Mouse (Mus musculus): Measurements from ENCODE around the gene Vdr. TPM values are rescaled to one million over a fixed set of nuclear protein-coding genes. Genes with fewer than 3 reads are reported as not detected.
A peak's percentile ranks its signal among the peaks of the same experiment; 100 is the strongest.

The Vdr gene
- total and polyA plus RNA-seq, 3 experiments: 1.1 to 2.3 (median 2.0) TPM

GRCm38 (mm10) chr15:97842058-97842457 lies 68.4 kb downstream of the Vdr start:
- Histone ChIP-seq H3K79me2 (replicated peaks; ENCODE audit: control insufficient read depth, insufficient read depth, low read length) (no peaks in the 10 kb centered on the region), H3K9ac (ENCODE audit: low read depth, low read length) (no peak overlapping the region), H3K27ac (no peak overlapping the region), H3K4me3 (no peak overlapping the region), H3K4me1 (ENCODE audit: control insufficient read depth, insufficient read depth, low read length) (peaks cover 30% of the 10 kb centered on the region), H3K36me3 (ENCODE audit: control insufficient read depth, insufficient read depth, low read length) (peaks cover 4% of the 10 kb centered on the region), H3K27me3 (ENCODE audit: control insufficient read depth, insufficient read depth, low read length) (no peaks in the 10 kb centered on the region)
- no peak for DNase-seq
- TF ChIP-seq CTCF (IDR thresholded peaks at IDR 0.05): no peak
- no peak for TF ChIP-seq POLR2A (IDR thresholded peaks at IDR 0.05; ENCODE audit: insufficient read depth, low read depth, low read length)
- TF ChIP-seq EP300 (IDR thresholded peaks at IDR 0.05; ENCODE audit: insufficient read depth, low read depth, low read length): no peak
- WGBS: 90% methylated on average over 6 of the region's 6 CpGs
- intact Hi-C loops (cut with DNase I): no loop called here

GRCm38 (mm10) chr15:97841383-97841782 lies 69.0 kb downstream of the Vdr start:
- no peaks in the 10 kb centered on the region for H3K79me2 ChIP-seq (replicated peaks; ENCODE audit: control insufficient read depth, insufficient read depth, low read length)
- 91% methylated on average over 6 of the region's 6 CpGs for WGBS
- H3K27ac ChIP-seq: no peak overlapping the region
- no peaks in the 10 kb centered on the region for H3K27me3 ChIP-seq (ENCODE audit: control insufficient read depth, insufficient read depth, low read length)
- DNase-seq: no peak
- TF ChIP-seq EP300 (IDR thresholded peaks at IDR 0.05; ENCODE audit: insufficient read depth, low read depth, low read length) (no peak), POLR2A (IDR thresholded peaks at IDR 0.05; ENCODE audit: insufficient read depth, low read depth, low read length) (no peak), CTCF (IDR thresholded peaks at IDR 0.05) (no peak)
- peaks cover 4% of the 10 kb centered on the region for H3K36me3 ChIP-seq (ENCODE audit: control insufficient read depth, insufficient read depth, low read length)
- H3K4me3 ChIP-seq: no peak overlapping the region
- H3K9ac ChIP-seq (ENCODE audit: low read depth, low read length): no peak overlapping the region
- intact Hi-C loops (cut with DNase I): loop anchor here (2.0 kb wide), 1 partner anchor 31 kb away; no protein-coding TSS in a partner anchor
- H3K4me1 ChIP-seq (ENCODE audit: control insufficient read depth, insufficient read depth, low read length): peaks cover 34% of the 10 kb centered on the region

- Histone ChIP-seq H3K36me3 (ENCODE audit: control insufficient read depth, insufficient read depth, low read length) (peaks cover 4% of the 10 kb centered on the region), H3K27me3 (ENCODE audit: control insufficient read depth, insufficient read depth, low read length) (no peaks in the 10 kb centered on the region), H3K9ac (ENCODE audit: low read depth, low read length) (no peak overlapping the region), H3K79me2 (replicated peaks; ENCODE audit: control insufficient read depth, insufficient read depth, low read length) (no peaks in the 10 kb centered on the region), H3K4me3 (no peak overlapping the region), H3K27ac (peak overlapping the region; percentile 85), H3K4me1 (ENCODE audit: control insufficient read depth, insufficient read depth, low read length) (peaks cover 34% of the 10 kb centered on the region)
- peak in 1 of 2 experiments; percentile 20 for DNase-seq
- TF ChIP-seq EP300 (IDR thresholded peaks at IDR 0.05; ENCODE audit: insufficient read depth, low read depth, low read length) (no peak), POLR2A (IDR thresholded peaks at IDR 0.05; ENCODE audit: insufficient read depth, low read depth, low read length) (no peak), CTCF (IDR thresholded peaks at IDR 0.05) (peak; percentile 71)
- intact Hi-C loops (cut with DNase I): loop anchor here (2.0 kb wide), 1 partner anchor 30 kb away; no protein-coding TSS in a partner anchor
- WGBS: 44% methylated on average over 1 of the region's 1 CpGs
These were observed 69.6 kb downstream of the Vdr start for GRCm38 (mm10) chr15:97840781-97841180.

- Histone ChIP-seq H3K4me1 (ENCODE audit: control insufficient read depth, insufficient read depth, low read length) (peaks cover 34% of the 10 kb centered on the region), H3K36me3 (ENCODE audit: control insufficient read depth, insufficient read depth, low read length) (peaks cover 4% of the 10 kb centered on the region), H3K4me3 (no peak overlapping the region), H3K9ac (ENCODE audit: low read depth, low read length) (0 out of 2 replicates have a peak overlapping the region, but pooled peaks have one; percentile 17), H3K79me2 (replicated peaks; ENCODE audit: control insufficient read depth, insufficient read depth, low read length) (no peaks in the 10 kb centered on the region), H3K27me3 (ENCODE audit: control insufficient read depth, insufficient read depth, low read length) (no peaks in the 10 kb centered on the region), H3K27ac (peak overlapping the region; percentile 85)
- intact Hi-C loops (cut with DNase I): loop anchor here (2.0 kb wide), 1 partner anchor 29 kb away; no protein-coding TSS in a partner anchor
- TF ChIP-seq EP300 (IDR thresholded peaks at IDR 0.05; ENCODE audit: insufficient read depth, low read depth, low read length) (peak; percentile 81; the same call in 1 of the 2 replicates), CTCF (IDR thresholded peaks at IDR 0.05) (peak; percentile 67), POLR2A (IDR thresholded peaks at IDR 0.05; ENCODE audit: insufficient read depth, low read depth, low read length) (no peak)
- 8% methylated on average over 3 of the region's 3 CpGs for WGBS
- peak; percentile 85 to 89 for DNase-seq
These were observed 70.4 kb downstream of the Vdr start for GRCm38 (mm10) chr15:97839991-97840455.

- intact Hi-C loops (cut with DNase I): no loop called here
- peak; percentile 53; the same call in 1 of the 2 replicates for TF ChIP-seq EP300 (IDR thresholded peaks at IDR 0.05; ENCODE audit: insufficient read depth, low read depth, low read length)
- no peak; the same call in 1 of the 2 replicates for TF ChIP-seq POLR2A (IDR thresholded peaks at IDR 0.05; ENCODE audit: insufficient read depth, low read depth, low read length)
- no peak for TF ChIP-seq CTCF (IDR thresholded peaks at IDR 0.05)
- no peak overlapping the region for H3K4me3 ChIP-seq
- DNase-seq: peak in 1 of 2 experiments; percentile 38
- H3K36me3 ChIP-seq (ENCODE audit: control insufficient read depth, insufficient read depth, low read length): peaks cover 4% of the 10 kb centered on the region
- H3K27ac ChIP-seq: peak overlapping the region; percentile 85
- peaks cover 34% of the 10 kb centered on the region for H3K4me1 ChIP-seq (ENCODE audit: control insufficient read depth, insufficient read depth, low read length)
- H3K79me2 ChIP-seq (replicated peaks; ENCODE audit: control insufficient read depth, insufficient read depth, low read length): no peaks in the 10 kb centered on the region
- no peaks in the 10 kb centered on the region for H3K27me3 ChIP-seq (ENCODE audit: control insufficient read depth, insufficient read depth, low read length)
- H3K9ac ChIP-seq (ENCODE audit: low read depth, low read length): no peak overlapping the region
- 19% methylated on average over 4 of the region's 4 CpGs for WGBS
These were observed 71.0 kb downstream of the Vdr start for GRCm38 (mm10) chr15:97839473-97839872.

GRCm38 (mm10) chr15:97839012-97839411 lies 71.4 kb downstream of the Vdr start:
- intact Hi-C loops (cut with DNase I): no loop called here
- 100% methylated on average over 2 of the region's 2 CpGs for WGBS
- peaks cover 4% of the 10 kb centered on the region for H3K36me3 ChIP-seq (ENCODE audit: control insufficient read depth, insufficient read depth, low read length)
- peaks cover 34% of the 10 kb centered on the region for H3K4me1 ChIP-seq (ENCODE audit: control insufficient read depth, insufficient read depth, low read length)
- TF ChIP-seq EP300 (IDR thresholded peaks at IDR 0.05; ENCODE audit: insufficient read depth, low read depth, low read length) (no peak), POLR2A (IDR thresholded peaks at IDR 0.05; ENCODE audit: insufficient read depth, low read depth, low read length) (no peak), CTCF (IDR thresholded peaks at IDR 0.05) (no peak)
- H3K9ac ChIP-seq (ENCODE audit: low read depth, low read length): no peak overlapping the region
- no peak overlapping the region for H3K4me3 ChIP-seq
- H3K79me2 ChIP-seq (replicated peaks; ENCODE audit: control insufficient read depth, insufficient read depth, low read length): no peaks in the 10 kb centered on the region
- no peak for DNase-seq
- peak overlapping the region; percentile 85 for H3K27ac ChIP-seq
- H3K27me3 ChIP-seq (ENCODE audit: control insufficient read depth, insufficient read depth, low read length): no peaks in the 10 kb centered on the region

Data from heart, adult 2 months (tissue).